Mouse (Mus musculus): ENCODE results near the gene Chrna3. TPM values are rescaled to one million over a fixed set of nuclear protein-coding genes. Genes with fewer than 3 reads are reported as not detected.

Chrna3 gene
- 0.08 TPM in 1 of 2 replicates, not detected in the other for polyA plus RNA-seq (2015; fragmentation: Nextera tagmentation; extraction: Ambion mirVana)

GRCm38 (mm10) chr9:55026275-55026663 lies at the start of gene Chrna3:
Chrna3 (minus strand) TSS chr9:55026562.

GRCm38 (mm10) chr9:55048211-55048880 lies 22.0 kb upstream of the Chrna3 start, which contains the start of gene Chrnb4:
Chrnb4 (minus strand) TSS chr9:55048779.

GRCm38 (mm10) chr9:54980674-54981073 lies 45.7 kb downstream of the Chrna3 start, which contains the start of gene Chrna5:
Chrna5 (plus strand) TSS chr9:54980880.

Other genes with a start within 250 kb of the Chrna3 start
- gene Ireb2, start 162.8 kb downstream of the Chrna3 start, polyA plus RNA-seq (2015; fragmentation: Nextera tagmentation; extraction: Ambion mirVana), result 10.2 and 12.9 TPM in 2 replicates
- 1.3 and 1.5 TPM in 2 replicates for gene Hykk, start 109.3 kb downstream of the Chrna3 start, polyA plus RNA-seq (2015; fragmentation: Nextera tagmentation; extraction: Ambion mirVana)
- 189 and 200 TPM in 2 replicates for gene Psma4, start 75.8 kb downstream of the Chrna3 start, polyA plus RNA-seq (2015; fragmentation: Nextera tagmentation; extraction: Ambion mirVana)
- 0.29 and 0.34 TPM in 2 replicates for gene AY074887, start 75.6 kb downstream of the Chrna3 start, polyA plus RNA-seq (2015; fragmentation: Nextera tagmentation; extraction: Ambion mirVana)
- 0.11 TPM in 1 of 2 replicates, not detected in the other for gene Chrna5, start 45.7 kb downstream of the Chrna3 start, polyA plus RNA-seq (2015; fragmentation: Nextera tagmentation; extraction: Ambion mirVana)
- 0.04 TPM in 1 of 2 replicates, not detected in the other for gene Chrnb4, start 22.2 kb upstream of the Chrna3 start, polyA plus RNA-seq (2015; fragmentation: Nextera tagmentation; extraction: Ambion mirVana)
- 25.7 and 29.9 TPM in 2 replicates for gene Ube2q2, start 122.3 kb upstream of the Chrna3 start, polyA plus RNA-seq (2015; fragmentation: Nextera tagmentation; extraction: Ambion mirVana)
- gene Fbxo22, start 182.4 kb upstream of the Chrna3 start, polyA plus RNA-seq (2015; fragmentation: Nextera tagmentation; extraction: Ambion mirVana), result 36.0 and 37.3 TPM in 2 replicates